Mouse (Mus musculus): Measurements from ENCODE around the gene Pafah1b2. TPM values are rescaled to one million over a fixed set of nuclear protein-coding genes. Genes with fewer than 3 reads are reported as not detected.

Pafah1b2 gene
- polyA plus RNA-seq, 1 experiment = 166 TPM

- DNase-seq (ENCODE audit: low read depth) = no peak
- TF ChIP-seq CTCF (IDR thresholded peaks at IDR 0.05; ENCODE audit: borderline replicate concordance, extremely low read depth, insufficient read depth, insufficient read length) (no peak), POLR2A (IDR thresholded peaks at IDR 0.05; ENCODE audit: borderline replicate concordance, extremely low read depth, insufficient read depth, insufficient read length, poor library complexity, severe bottlenecking) (no peak)
Observed at GRCm38 (mm10) chr9:45938952-45939637, 73.4 kb downstream of the Pafah1b2 start.

GRCm38 (mm10) chr9:45938088-45938487 is 74.4 kb downstream of the Pafah1b2 start:
- no peak for DNase-seq (ENCODE audit: low read depth)
- TF ChIP-seq POLR2A (IDR thresholded peaks at IDR 0.05; ENCODE audit: borderline replicate concordance, extremely low read depth, insufficient read depth, insufficient read length, poor library complexity, severe bottlenecking) (no peak), CTCF (IDR thresholded peaks at IDR 0.05; ENCODE audit: borderline replicate concordance, extremely low read depth, insufficient read depth, insufficient read length) (no peak)

GRCm38 (mm10) chr9:45936883-45937282 is 75.6 kb downstream of the Pafah1b2 start:
- peak; percentile 75 for DNase-seq (ENCODE audit: low read depth)
- TF ChIP-seq CTCF (IDR thresholded peaks at IDR 0.05; ENCODE audit: borderline replicate concordance, extremely low read depth, insufficient read depth, insufficient read length) (peak; percentile 70; the same call in 1 of the 2 replicates), POLR2A (IDR thresholded peaks at IDR 0.05; ENCODE audit: borderline replicate concordance, extremely low read depth, insufficient read depth, insufficient read length, poor library complexity, severe bottlenecking) (no peak)

GRCm38 (mm10) chr9:45935628-45936210 is 76.8 kb downstream of the Pafah1b2 start, which contains the start of gene Tagln:
Gene Tagln, minus strand, starts transcription at chr9:45936058.
- no peak for DNase-seq (ENCODE audit: low read depth)

DNA sequence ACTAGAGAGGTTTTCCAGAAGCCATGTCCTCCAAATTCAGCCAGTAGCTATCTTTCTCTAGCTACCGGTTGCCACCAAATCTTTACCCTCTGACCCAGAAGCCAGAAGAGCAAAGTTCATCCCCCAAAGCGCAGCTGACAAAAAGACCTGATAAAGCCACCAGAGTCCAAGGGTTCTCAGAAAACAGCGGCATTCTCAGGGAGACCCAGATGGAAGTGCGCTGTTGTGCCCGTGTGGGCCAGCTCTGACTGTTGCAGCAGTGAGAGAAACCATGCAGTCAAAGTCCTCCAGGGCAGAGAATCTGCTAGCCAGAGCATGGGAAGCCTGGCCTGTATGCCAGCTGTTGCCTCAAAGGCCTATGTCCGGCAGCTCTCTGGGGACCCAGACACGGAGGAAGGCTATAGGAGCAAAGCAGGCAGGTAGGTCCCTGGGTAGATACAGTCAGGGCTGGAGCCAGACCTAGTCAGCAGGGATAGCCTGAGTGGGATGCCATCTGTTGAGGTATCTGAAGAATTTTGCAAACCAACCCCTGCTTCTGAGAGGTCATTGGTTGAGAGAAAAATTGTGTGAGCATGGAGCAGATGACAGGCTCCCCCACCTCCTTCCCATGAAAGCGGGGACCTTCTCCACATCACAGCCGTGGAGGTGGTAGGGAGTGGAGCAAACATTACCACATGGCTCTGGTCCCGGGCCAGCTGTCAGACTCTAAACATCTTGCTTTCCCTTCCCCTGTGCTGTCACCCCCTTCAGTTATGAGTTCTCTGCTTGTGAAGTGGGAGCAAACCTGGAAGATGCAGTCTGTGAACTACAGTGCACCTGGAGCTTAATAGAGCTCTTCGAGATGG is 79.7 kb downstream of the Pafah1b2 start:
- TF ChIP-seq CTCF (IDR thresholded peaks at IDR 0.05; ENCODE audit: borderline replicate concordance, extremely low read depth, insufficient read depth, insufficient read length) (no peak), POLR2A (IDR thresholded peaks at IDR 0.05; ENCODE audit: borderline replicate concordance, extremely low read depth, insufficient read depth, insufficient read length, poor library complexity, severe bottlenecking) (no peak)
- peak; percentile 31 for DNase-seq (ENCODE audit: low read depth)

More at GRCm38 (mm10) chr9:45935628-45936210, 76.8 kb downstream of the Pafah1b2 start, which contains the start of gene Tagln:
- TF ChIP-seq POLR2A (IDR thresholded peaks at IDR 0.05; ENCODE audit: borderline replicate concordance, extremely low read depth, insufficient read depth, insufficient read length, poor library complexity, severe bottlenecking) = no peak

GRCm38 (mm10) chr9:45931958-45932357 is 80.5 kb downstream of the Pafah1b2 start:
- TF ChIP-seq CTCF (IDR thresholded peaks at IDR 0.05; ENCODE audit: borderline replicate concordance, extremely low read depth, insufficient read depth, insufficient read length) (no peak), POLR2A (IDR thresholded peaks at IDR 0.05; ENCODE audit: borderline replicate concordance, extremely low read depth, insufficient read depth, insufficient read length, poor library complexity, severe bottlenecking) (no peak)
- no peak for DNase-seq (ENCODE audit: low read depth)

DNA sequence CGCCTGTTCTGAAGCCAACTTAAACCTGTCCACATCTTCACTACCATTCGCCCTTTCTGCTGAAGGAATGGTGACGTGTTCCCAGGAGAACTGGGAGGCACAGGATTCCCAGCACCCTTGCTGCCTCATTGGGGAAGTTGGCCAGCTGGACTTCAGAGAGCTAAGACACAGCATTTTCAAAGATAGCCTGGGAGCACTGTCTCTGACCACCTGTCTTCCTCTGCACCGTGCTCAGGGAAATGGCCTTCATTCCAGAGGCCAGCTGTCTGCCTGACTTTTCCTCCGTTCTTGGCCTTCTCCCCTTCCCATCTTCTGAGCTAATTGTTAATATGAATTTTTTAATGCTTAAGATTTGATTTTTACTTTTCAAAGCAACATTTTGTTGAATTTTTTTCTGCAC is 83.2 kb downstream of the Pafah1b2 start:
- no peak for TF ChIP-seq POLR2A (IDR thresholded peaks at IDR 0.05; ENCODE audit: borderline replicate concordance, extremely low read depth, insufficient read depth, insufficient read length, poor library complexity, severe bottlenecking)
- no peak for TF ChIP-seq CTCF (IDR thresholded peaks at IDR 0.05; ENCODE audit: borderline replicate concordance, extremely low read depth, insufficient read depth, insufficient read length)
- DNase-seq (ENCODE audit: low read depth) = no peak

DNA sequence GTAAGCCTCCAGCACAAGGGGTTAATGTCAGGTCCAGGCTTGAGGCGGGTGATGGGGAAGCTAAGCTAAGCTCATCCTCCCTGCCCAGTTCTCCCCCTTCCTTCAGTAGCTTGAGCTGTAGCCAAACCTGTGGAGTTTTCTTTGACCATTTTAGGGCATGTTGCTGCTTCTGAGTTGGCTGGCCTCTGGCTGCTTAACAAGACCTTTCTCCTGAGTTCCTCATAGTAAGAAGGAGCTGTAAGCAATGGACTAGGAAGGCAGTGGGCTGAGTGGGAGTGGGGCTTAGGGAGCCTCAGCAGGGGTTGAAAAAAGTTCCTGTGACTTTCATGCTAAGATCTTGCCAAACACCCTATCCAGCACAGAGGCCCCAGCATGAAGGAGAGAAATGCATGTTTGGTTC is 92.6 kb downstream of the Pafah1b2 start:
- DNase-seq (ENCODE audit: low read depth) = no peak
- TF ChIP-seq POLR2A (IDR thresholded peaks at IDR 0.05; ENCODE audit: borderline replicate concordance, extremely low read depth, insufficient read depth, insufficient read length, poor library complexity, severe bottlenecking) (no peak), CTCF (IDR thresholded peaks at IDR 0.05; ENCODE audit: borderline replicate concordance, extremely low read depth, insufficient read depth, insufficient read length) (no peak)

DNA sequence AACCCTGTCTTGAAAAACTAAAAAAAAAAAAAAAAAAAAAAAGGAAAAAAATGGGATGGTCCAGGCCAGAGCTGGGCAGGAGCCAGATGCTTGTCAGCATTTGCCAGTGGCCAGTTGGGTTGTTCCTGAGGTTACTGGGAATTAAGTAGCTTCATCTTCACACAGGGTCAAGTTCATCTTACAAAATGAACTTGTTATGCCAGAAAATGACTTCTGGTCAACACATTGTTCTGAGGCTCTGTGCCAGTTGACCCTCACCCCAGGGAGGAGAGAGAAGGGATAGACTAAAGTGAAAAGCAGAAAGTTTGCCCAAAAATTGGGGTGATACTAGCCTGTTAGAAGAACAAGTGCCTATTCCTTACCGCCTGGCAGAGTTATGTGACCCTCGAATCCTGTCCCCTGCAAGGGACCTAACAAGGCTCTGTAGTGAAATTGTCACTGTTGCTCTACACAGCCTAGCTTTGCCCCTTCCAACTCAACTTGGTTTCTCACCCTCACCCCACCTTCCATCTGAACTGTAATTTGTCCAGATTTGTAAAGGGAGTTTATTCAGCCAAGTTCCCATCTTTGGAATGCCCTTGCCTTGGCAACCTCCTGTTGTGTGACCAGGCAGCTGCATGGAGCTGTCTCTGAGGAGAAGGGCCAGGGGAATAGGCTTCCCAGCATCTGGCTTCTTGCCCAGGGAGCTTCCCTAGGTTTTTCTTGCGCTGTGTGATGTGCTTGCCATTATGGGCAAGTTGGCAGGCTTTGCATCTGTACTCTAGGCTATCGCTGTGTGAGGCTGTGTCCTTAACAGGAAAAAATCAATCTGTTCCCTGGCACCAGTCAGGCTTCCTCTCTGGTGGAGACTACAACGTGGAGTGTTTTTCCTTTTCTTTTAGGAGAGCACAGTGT is 95.2 kb downstream of the Pafah1b2 start:
- peak; percentile 86 for DNase-seq (ENCODE audit: low read depth)
- TF ChIP-seq CTCF (IDR thresholded peaks at IDR 0.05; ENCODE audit: borderline replicate concordance, extremely low read depth, insufficient read depth, insufficient read length) (no peak), POLR2A (IDR thresholded peaks at IDR 0.05; ENCODE audit: borderline replicate concordance, extremely low read depth, insufficient read depth, insufficient read length, poor library complexity, severe bottlenecking) (no peak)

DNA sequence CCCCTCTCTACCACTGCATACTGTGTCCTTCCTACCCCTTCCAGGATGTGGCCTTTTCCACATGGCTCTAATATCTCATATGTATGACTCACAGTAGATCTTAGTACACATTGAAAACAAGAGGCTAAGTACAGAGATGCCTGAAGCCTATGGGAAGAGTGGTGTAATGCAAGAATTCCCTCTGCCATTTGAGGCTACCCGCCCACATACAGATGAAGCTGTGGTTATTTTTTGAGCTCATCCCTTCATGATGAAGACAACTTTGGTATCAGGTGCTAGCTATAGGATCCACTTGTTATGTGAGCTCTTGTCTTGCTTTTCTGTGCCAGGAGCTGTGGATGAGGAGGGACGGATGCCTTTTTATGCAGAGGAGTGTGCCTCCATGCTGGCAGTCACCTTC is 96.8 kb downstream of the Pafah1b2 start:
- DNase-seq (ENCODE audit: low read depth) = no peak
- no peak for TF ChIP-seq POLR2A (IDR thresholded peaks at IDR 0.05; ENCODE audit: borderline replicate concordance, extremely low read depth, insufficient read depth, insufficient read length, poor library complexity, severe bottlenecking)
- no peak for TF ChIP-seq CTCF (IDR thresholded peaks at IDR 0.05; ENCODE audit: borderline replicate concordance, extremely low read depth, insufficient read depth, insufficient read length)

Other genes with a start within 250 kb of the Pafah1b2 start
- gene Cep164, start 184.0 kb downstream of the Pafah1b2 start, polyA plus RNA-seq (2012; rRNA removed) = 26.5 and 29.6 TPM in 2 replicates
- gene Bace1, start 174.1 kb downstream of the Pafah1b2 start, polyA plus RNA-seq (2012; rRNA removed) = 39.2 and 52.9 TPM in 2 replicates
- 40.3 and 48.7 TPM in 2 replicates for gene Pcsk7, start 106.2 kb downstream of the Pafah1b2 start, polyA plus RNA-seq (2012; rRNA removed)
- gene Rnf214, start 105.8 kb downstream of the Pafah1b2 start, polyA plus RNA-seq (2012; rRNA removed) = 50.6 and 68.0 TPM in 2 replicates
- 5.7 and 7.3 TPM in 2 replicates for gene Tagln, start 76.6 kb downstream of the Pafah1b2 start, polyA plus RNA-seq (2012; rRNA removed)
- 85.4 and 101 TPM in 2 replicates for gene Sidt2, start 57.4 kb downstream of the Pafah1b2 start, polyA plus RNA-seq (2012; rRNA removed)
- 12.1 and 24.5 TPM in 2 replicates for gene Sik3, start 130 bp upstream of the Pafah1b2 start, polyA plus RNA-seq (2012; rRNA removed)
- 3.0 and 4.5 TPM in 2 replicates for gene Apoa1, start 215.9 kb upstream of the Pafah1b2 start, polyA plus RNA-seq (2012; rRNA removed)
- gene Apoc3, start 222.9 kb upstream of the Pafah1b2 start, polyA plus RNA-seq (2012; rRNA removed) = 0.23 TPM in 1 of 2 replicates, not detected in the other
- 0.19 and 0.26 TPM in 2 replicates for gene Apoa4, start 228.0 kb upstream of the Pafah1b2 start, polyA plus RNA-seq (2012; rRNA removed)